ENCODE assay signal across 21 mouse cellular contexts in the genomic region with DNA sequence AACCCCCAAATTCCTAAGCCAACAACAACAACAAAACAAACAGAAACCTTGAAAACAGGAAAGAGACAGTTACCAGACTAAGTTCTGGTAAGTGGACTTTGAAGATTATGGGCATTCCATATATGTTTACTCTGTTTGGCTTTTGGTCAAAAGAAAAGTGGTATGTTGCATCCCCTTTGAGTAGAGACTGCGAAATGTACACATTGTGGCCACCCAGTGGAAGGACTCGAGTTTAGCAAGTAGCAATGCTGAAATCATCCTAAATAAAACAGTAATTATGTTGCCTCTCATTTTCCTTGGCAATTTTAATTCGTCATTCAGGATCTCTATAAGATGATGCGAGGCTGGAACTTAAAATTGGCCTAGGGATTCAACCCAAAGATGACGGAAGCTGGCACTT. TPM values are rescaled to one million over a fixed set of nuclear protein-coding genes. Genes with fewer than 3 reads are reported as not detected.
A peak's percentile ranks its signal among the peaks of the same experiment; 100 is the strongest.
DNase-seq lines count a peak whose midpoint lies in the region; ATAC-seq and TF ChIP-seq lines count a peak whose summit lies in the region.
"Had no signal": no experiment of that assay in that cellular context is flagged by ENCODE, and none has a peak within 500 bp of the region (broad histone marks: within the 10 kb centered on the region; RNA-seq: fewer than 3 reads in every experiment).

No protein-coding gene starts in this region.

- H3K4me2 ChIP-seq in forebrain, postnatal 0 days (ENCODE audit: low read depth), result no peak overlapping the region
- H3K4me2 ChIP-seq in forebrain, embryonic 14.5 days (ENCODE audit: low read length), result no peak overlapping the region
- H3K4me2 ChIP-seq in midbrain, embryonic 11.5 days, result no peak overlapping the region
- H3K4me2 ChIP-seq in midbrain, embryonic 15.5 days, result no peak overlapping the region
- H3K4me2 ChIP-seq: embryonic facial prominence, embryonic 12.5 days; forebrain, embryonic 12.5 days; heart, embryonic 12.5 days; hindbrain, embryonic 14.5 days had no signal

- H3K27ac ChIP-seq in forebrain, postnatal 0 days (ENCODE audit: low read depth, low read length), result no peak overlapping the region
- H3K27ac ChIP-seq in forebrain, embryonic 14.5 days (ENCODE audit: low read depth, low read length), result no peak overlapping the region
- H3K27ac ChIP-seq in layer of hippocampus, adult 2 months, result no peak overlapping the region
- H3K27ac ChIP-seq in midbrain, embryonic 11.5 days (ENCODE audit: low read depth, low read length), result no peak overlapping the region
- H3K27ac ChIP-seq in midbrain, embryonic 15.5 days, result no peak overlapping the region
- H3K27ac ChIP-seq: embryonic facial prominence, embryonic 12.5 days; forebrain, embryonic 12.5 days; gastrocnemius, adult 2 months; hindbrain, embryonic 10.5 days; hindbrain, embryonic 14.5 days had no signal

- no peak overlapping the region for H3K4me3 ChIP-seq in forebrain, postnatal 0 days (ENCODE audit: low read depth, low read length)
- no peak overlapping the region for H3K4me3 ChIP-seq in forebrain, embryonic 14.5 days (ENCODE audit: low read depth, low read length)
- no peak overlapping the region for H3K4me3 ChIP-seq in layer of hippocampus, adult 2 months
- H3K4me3 ChIP-seq in midbrain, embryonic 11.5 days (ENCODE audit: low read depth, low read length), result no peak overlapping the region
- H3K4me3 ChIP-seq in midbrain, embryonic 15.5 days, result no peak overlapping the region
- H3K4me3 ChIP-seq: embryonic facial prominence, embryonic 12.5 days; forebrain, embryonic 12.5 days; gastrocnemius, adult 2 months; heart, embryonic 12.5 days; hindbrain, embryonic 10.5 days had no signal

- WGBS in forebrain, postnatal 0 days, result 72% methylated on average over 5 of the region's 5 CpGs
- WGBS in forebrain, embryonic 14.5 days, result 82% methylated on average over 5 of the region's 5 CpGs
- 76% methylated on average over 5 of the region's 5 CpGs for WGBS in midbrain, embryonic 11.5 days
- 84% methylated on average over 5 of the region's 5 CpGs for WGBS in midbrain, embryonic 15.5 days

- peak; percentile 22; the same call in 1 of the 2 replicates for TF ChIP-seq CTCF in forebrain, postnatal 0 days (IDR thresholded peaks at IDR 0.05; ENCODE audit: low read depth)
- peak; percentile 42 for TF ChIP-seq CTCF in layer of hippocampus, adult 2 months (conservative IDR thresholded peaks at IDR 0.05)

- H3K27me3 ChIP-seq in forebrain, postnatal 0 days (ENCODE audit: insufficient read depth, low read length), result no peaks in the 10 kb centered on the region
- no peaks in the 10 kb centered on the region for H3K27me3 ChIP-seq in forebrain, embryonic 14.5 days (replicated peaks; ENCODE audit: control insufficient read depth, insufficient read depth, low read length)
- H3K27me3 ChIP-seq in midbrain, embryonic 11.5 days (ENCODE audit: control insufficient read depth, insufficient read depth, low read length), result peaks cover 2% of the 10 kb centered on the region; the same call in 1 of the 2 replicates
- no peaks in the 10 kb centered on the region for H3K27me3 ChIP-seq in midbrain, embryonic 15.5 days (replicated peaks)
- H3K27me3 ChIP-seq: embryonic facial prominence, embryonic 12.5 days; heart, embryonic 12.5 days had no signal

- no peak overlapping the region for H3K9ac ChIP-seq in forebrain, postnatal 0 days
- no peak overlapping the region for H3K9ac ChIP-seq in forebrain, embryonic 14.5 days (ENCODE audit: low read length)
- no peak overlapping the region for H3K9ac ChIP-seq in midbrain, embryonic 11.5 days (ENCODE audit: low read length)
- H3K9ac ChIP-seq in midbrain, embryonic 15.5 days, result no peak overlapping the region
- H3K9ac ChIP-seq: embryonic facial prominence, embryonic 12.5 days; forebrain, embryonic 12.5 days; heart, embryonic 12.5 days; hindbrain, embryonic 14.5 days had no signal

- ATAC-seq in forebrain, postnatal 0 days, result no peak
- no peak for ATAC-seq in forebrain, embryonic 14.5 days
- ATAC-seq in midbrain, embryonic 11.5 days (ENCODE audit: low FRiP score), result no peak
- ATAC-seq in midbrain, embryonic 15.5 days (replicated peaks), result no peak

- no peaks in the 10 kb centered on the region for H3K4me1 ChIP-seq in forebrain, postnatal 0 days (ENCODE audit: insufficient read depth)
- no peaks in the 10 kb centered on the region for H3K4me1 ChIP-seq in forebrain, embryonic 14.5 days (ENCODE audit: control insufficient read depth, insufficient read depth, low read length)
- no peaks in the 10 kb centered on the region for H3K4me1 ChIP-seq in midbrain, embryonic 11.5 days (ENCODE audit: control insufficient read depth, insufficient read depth, low read length)
- H3K4me1 ChIP-seq in midbrain, embryonic 15.5 days, result peaks cover 3% of the 10 kb centered on the region; the same call in 1 of the 2 replicates
- H3K4me1 ChIP-seq: forebrain, embryonic 12.5 days had no signal

- no peaks in the 10 kb centered on the region for H3K36me3 ChIP-seq in forebrain, postnatal 0 days (ENCODE audit: insufficient read depth)
- no peaks in the 10 kb centered on the region for H3K36me3 ChIP-seq in forebrain, embryonic 14.5 days (ENCODE audit: control insufficient read depth, insufficient read depth, low read length)
- no peaks in the 10 kb centered on the region for H3K36me3 ChIP-seq in midbrain, embryonic 11.5 days (ENCODE audit: control insufficient read depth, insufficient read depth, low read length)
- H3K36me3 ChIP-seq in midbrain, embryonic 15.5 days (replicated peaks), result no peaks in the 10 kb centered on the region
- H3K36me3 ChIP-seq: embryonic facial prominence, embryonic 12.5 days; forebrain, embryonic 12.5 days; heart, embryonic 12.5 days; hindbrain, embryonic 10.5 days had no signal

- no peaks in the 10 kb centered on the region for H3K9me3 ChIP-seq in forebrain, postnatal 0 days (ENCODE audit: low read length)
- H3K9me3 ChIP-seq in forebrain, embryonic 14.5 days (replicated peaks; ENCODE audit: control insufficient read depth, low read length), result no peaks in the 10 kb centered on the region
- H3K9me3 ChIP-seq in midbrain, embryonic 11.5 days (ENCODE audit: control insufficient read depth, low read length), result no peaks in the 10 kb centered on the region
- no peaks in the 10 kb centered on the region for H3K9me3 ChIP-seq in midbrain, embryonic 15.5 days
- H3K9me3 ChIP-seq: embryonic facial prominence, embryonic 12.5 days; forebrain, embryonic 12.5 days; heart, embryonic 12.5 days; hindbrain, embryonic 10.5 days had no signal

- no peak for DNase-seq in forebrain, postnatal 0 days
- no peak for DNase-seq in forebrain, embryonic 14.5 days (ENCODE audit: low spot score)
- DNase-seq in layer of hippocampus, adult 2 months (ENCODE audit: low spot score in 2 of 2), result no peak
- no peak for DNase-seq in layer of hippocampus, adult 9-10 months (ENCODE audit: low spot score)
- DNase-seq in midbrain, embryonic 11.5 days (ENCODE audit: low spot score, missing footprints), result peak; percentile 68
- no peak for DNase-seq in left cerebral cortex, postnatal 36 days (ENCODE audit: low spot score in 2 of 2)
- DNase-seq: adrenal gland, adult 8-10 months; cerebellum, adult 11 months; cerebellum, adult 8-10 months; cerebellum, postnatal 14 days; embryo, embryonic 11 days; gastrocnemius, adult 2 months; gastrocnemius, postnatal 25 days had no signal

- intact Hi-C loops in left cerebral cortex, postnatal 36 days (cut with DNase I), result no loop called here

RNA-seq across cellular contexts. Expression of a gene that starts 8.2 kb away (rescaled TPM):
- total RNA-seq in forebrain, postnatal 0 days (2014; rRNA removed), result 28.3 and 30.6 TPM in 2 replicates
- polyA plus RNA-seq in forebrain, postnatal 0 days (2015; fragmentation: Nextera tagmentation; extraction: Ambion mirVana), result 5.5 and 9.2 TPM in 2 replicates
- 4.4 and 4.7 TPM in 2 replicates for polyA plus RNA-seq in forebrain, embryonic 14.5 days (2014; fragmentation: Nextera tagmentation; extraction: Ambion mirVana)
- 10 to 100 TPM; 45.5 to 45.8 TPM for total RNA-seq in layer of hippocampus, adult 2 months (2021)
- polyA plus RNA-seq in midbrain, embryonic 11.5 days (2014; fragmentation: Nextera tagmentation; extraction: Ambion mirVana), result 8.2 and 8.9 TPM in 2 replicates
- 11.8 and 14.1 TPM in 2 replicates for polyA plus RNA-seq in midbrain, embryonic 15.5 days (2015; fragmentation: Nextera tagmentation; extraction: Ambion mirVana)
- 10 to 100 TPM; 27.3 to 38.5 TPM for total RNA-seq in left cerebral cortex, postnatal 36 days (2021)
- total RNA-seq: common myeloid progenitor, adult 5-6 weeks; gastrocnemius, adult 2 months; gastrocnemius, postnatal 25 days; granulocyte monocyte progenitor cell, adult 5-6 weeks had no signal
